Mouse (Mus musculus): ENCODE results near the gene Foxf1. TPM values are rescaled to one million over a fixed set of nuclear protein-coding genes. Genes with fewer than 3 reads are reported as not detected.
A peak's percentile ranks its signal among the peaks of the same experiment; 100 is the strongest.

Gene Foxf1
- polyA plus RNA-seq, 1 experiment: 194 TPM

DNA sequence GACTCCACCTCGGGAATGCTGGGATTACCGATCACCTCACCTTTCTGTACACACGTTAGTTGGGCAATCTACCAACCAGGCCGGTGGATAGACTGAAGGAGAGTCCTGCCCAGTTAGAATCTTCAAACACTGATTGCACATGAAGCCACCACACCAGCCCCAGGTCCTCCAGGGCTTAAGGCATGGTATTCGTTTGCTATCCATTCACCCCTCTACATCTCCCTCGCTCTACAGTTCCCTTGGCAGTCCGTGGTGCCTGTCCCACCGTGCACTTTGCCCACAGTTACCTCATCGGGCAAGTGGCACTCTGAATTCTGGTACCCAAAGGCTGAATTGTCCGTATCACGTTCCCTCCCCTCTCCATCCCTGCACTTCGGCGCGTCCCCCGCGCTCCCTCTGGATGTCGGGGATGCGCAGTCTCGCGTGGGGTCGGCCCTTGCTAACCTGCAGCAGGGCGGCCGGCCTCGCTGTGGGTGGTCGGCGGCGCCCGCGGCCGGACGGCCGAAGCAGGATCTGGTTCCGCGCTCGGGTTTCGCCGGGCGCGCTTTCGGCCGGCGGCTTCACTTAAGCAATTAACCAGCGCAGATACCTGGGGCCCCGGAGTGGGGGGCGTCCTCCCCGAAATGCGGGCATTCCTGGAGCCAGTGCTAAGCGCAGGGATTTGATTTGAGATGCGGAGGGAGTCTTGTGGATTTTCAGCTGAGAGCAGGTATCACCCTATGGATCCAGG lies 3.7 kb upstream of the Foxf1 start:
- TF ChIP-seq CTCF (IDR thresholded peaks at IDR 0.05; ENCODE audit: insufficient read depth, low read length) (no peak), POLR2A (IDR thresholded peaks at IDR 0.05; ENCODE audit: borderline replicate concordance, extremely low read depth, low read depth, low read length) (no peak)
- H3K4me1 ChIP-seq (ENCODE audit: control insufficient read depth, insufficient read depth, low read length): peaks cover 5% of the 10 kb centered on the region
- H3K4me3 ChIP-seq (replicated peaks; ENCODE audit: extremely low read depth, low read depth, low read length): peak overlapping the region; percentile 96
- WGBS: 5% methylated on average over 49 of the region's 49 CpGs
- no peak for DNase-seq

- H3K4me3 ChIP-seq (replicated peaks; ENCODE audit: extremely low read depth, low read depth, low read length): peak overlapping the region; percentile 96
- peaks cover 5% of the 10 kb centered on the region for H3K4me1 ChIP-seq (ENCODE audit: control insufficient read depth, insufficient read depth, low read length)
- DNase-seq: peak; percentile 15
- no peak for TF ChIP-seq POLR2A (IDR thresholded peaks at IDR 0.05; ENCODE audit: borderline replicate concordance, extremely low read depth, low read depth, low read length)
- TF ChIP-seq CTCF (IDR thresholded peaks at IDR 0.05; ENCODE audit: insufficient read depth, low read length): no peak
- WGBS: 16% methylated on average over 7 of the region's 7 CpGs
These were observed 2.8 kb upstream of the Foxf1 start for GRCm38 (mm10) chr8:121081398-121081797.

GRCm38 (mm10) chr8:121082218-121083092 lies 1.7 kb upstream of the Foxf1 start:
- DNase-seq: peak; percentile 26
- TF ChIP-seq POLR2A (IDR thresholded peaks at IDR 0.05; ENCODE audit: borderline replicate concordance, extremely low read depth, low read depth, low read length) (peak; percentile 84; the same call in 1 of the 2 replicates), CTCF (IDR thresholded peaks at IDR 0.05; ENCODE audit: insufficient read depth, low read length) (no peak)
- peak overlapping the region; percentile 96 for H3K4me3 ChIP-seq (replicated peaks; ENCODE audit: extremely low read depth, low read depth, low read length)
- H3K4me1 ChIP-seq (ENCODE audit: control insufficient read depth, insufficient read depth, low read length): peaks cover 4% of the 10 kb centered on the region
- 4% methylated on average over 57 of the region's 57 CpGs for WGBS

DNA sequence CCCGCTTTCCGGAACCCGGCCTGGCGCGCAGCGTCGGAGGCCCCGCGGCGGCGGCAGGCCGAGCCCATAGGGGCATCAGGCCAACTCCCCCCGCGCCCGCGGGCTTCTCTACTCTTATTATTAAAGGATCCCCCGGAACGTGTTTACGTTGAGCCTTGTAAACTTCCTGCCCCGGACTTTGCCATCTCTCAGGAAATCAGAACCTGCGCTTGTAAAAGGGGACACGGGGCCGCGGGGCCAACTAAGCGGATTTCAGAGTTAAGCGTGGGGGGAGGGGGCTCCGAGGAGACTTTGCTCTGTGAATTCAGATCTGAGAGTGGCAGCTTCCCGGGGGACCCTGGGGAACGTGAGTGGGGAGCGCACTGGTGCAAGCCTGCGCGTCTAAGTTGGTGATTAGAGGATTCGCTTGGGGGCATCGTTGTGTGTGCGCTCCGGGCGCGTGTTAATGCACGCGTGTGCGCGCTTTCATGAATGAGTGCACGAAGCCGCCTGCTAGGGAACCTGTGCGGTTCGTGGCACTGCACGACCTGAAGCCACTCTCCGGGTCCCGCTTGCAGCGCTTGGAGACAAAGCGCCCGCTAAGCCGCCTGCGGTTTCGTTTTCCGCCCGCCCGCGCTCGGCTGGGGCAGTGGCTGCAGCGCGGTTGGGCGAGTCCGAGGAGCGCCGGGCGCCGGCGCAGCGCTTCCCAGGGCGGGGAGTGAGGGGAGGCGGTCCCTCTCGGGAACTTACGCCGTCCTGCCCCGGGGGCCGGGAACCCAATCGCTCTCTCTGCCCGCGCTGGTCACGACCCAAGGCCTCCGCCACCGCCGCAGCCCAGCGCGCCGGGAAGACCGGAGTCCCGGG lies 872 bp upstream of the Foxf1 start:
- Histone ChIP-seq H3K4me1 (ENCODE audit: control insufficient read depth, insufficient read depth, low read length) (no peaks in the 10 kb centered on the region), H3K4me3 (replicated peaks; ENCODE audit: extremely low read depth, low read depth, low read length) (peak overlapping the region; percentile 96)
- 1% methylated on average over 89 of the region's 89 CpGs for WGBS
- peak; percentile 70 for DNase-seq
- TF ChIP-seq POLR2A (IDR thresholded peaks at IDR 0.05; ENCODE audit: borderline replicate concordance, extremely low read depth, low read depth, low read length) (peak; percentile 36; the same call in 1 of the 2 replicates), CTCF (IDR thresholded peaks at IDR 0.05; ENCODE audit: insufficient read depth, low read length) (no peak)

DNA sequence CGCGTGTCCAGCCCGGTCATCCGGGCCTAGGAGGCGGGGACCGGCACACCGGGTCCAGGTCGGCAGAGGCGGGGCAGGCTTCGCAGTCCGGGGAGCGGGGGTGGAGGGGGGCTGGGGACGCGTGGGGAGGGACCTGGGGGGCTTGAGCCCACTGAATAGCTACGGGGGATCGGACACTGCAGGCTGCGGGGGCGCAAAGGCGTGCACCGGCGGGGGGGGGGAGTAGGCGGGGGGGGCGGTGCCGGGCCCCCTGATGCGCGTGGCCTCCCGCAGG lies 313 bp upstream of the Foxf1 start:
- TF ChIP-seq POLR2A (IDR thresholded peaks at IDR 0.05; ENCODE audit: borderline replicate concordance, extremely low read depth, low read depth, low read length) (no peak), CTCF (IDR thresholded peaks at IDR 0.05; ENCODE audit: insufficient read depth, low read length) (no peak)
- H3K4me3 ChIP-seq (replicated peaks; ENCODE audit: extremely low read depth, low read depth, low read length): peak overlapping the region; percentile 96
- WGBS: 1% methylated on average over 15 of the region's 27 CpGs
- DNase-seq: no peak
- H3K4me1 ChIP-seq (ENCODE audit: control insufficient read depth, insufficient read depth, low read length): no peaks in the 10 kb centered on the region

- no peaks in the 10 kb centered on the region for H3K4me1 ChIP-seq (ENCODE audit: control insufficient read depth, insufficient read depth, low read length)
- H3K4me3 ChIP-seq (replicated peaks; ENCODE audit: extremely low read depth, low read depth, low read length): peak overlapping the region; percentile 96
- TF ChIP-seq CTCF (IDR thresholded peaks at IDR 0.05; ENCODE audit: insufficient read depth, low read length) (no peak), POLR2A (IDR thresholded peaks at IDR 0.05; ENCODE audit: borderline replicate concordance, extremely low read depth, low read depth, low read length) (no peak; the same call in 1 of the 2 replicates)
- peak; percentile 15 for DNase-seq
- 11% methylated on average over 30 of the region's 30 CpGs for WGBS
These were observed 825 bp downstream of the Foxf1 start for GRCm38 (mm10) chr8:121085011-121085410.

- peak overlapping the region; percentile 96 for H3K4me3 ChIP-seq (replicated peaks; ENCODE audit: extremely low read depth, low read depth, low read length)
- TF ChIP-seq POLR2A (IDR thresholded peaks at IDR 0.05; ENCODE audit: borderline replicate concordance, extremely low read depth, low read depth, low read length): no peak
- TF ChIP-seq CTCF (IDR thresholded peaks at IDR 0.05; ENCODE audit: insufficient read depth, low read length): no peak
- peak; percentile 12 for DNase-seq
- WGBS: 43% methylated on average over 3 of the region's 3 CpGs
- H3K4me1 ChIP-seq (ENCODE audit: control insufficient read depth, insufficient read depth, low read length): no peaks in the 10 kb centered on the region
These were observed 1.4 kb downstream of the Foxf1 start for GRCm38 (mm10) chr8:121085561-121085960.

- 20% methylated on average over 19 of the region's 19 CpGs for WGBS
- peak overlapping the region; percentile 96 for H3K4me3 ChIP-seq (replicated peaks; ENCODE audit: extremely low read depth, low read depth, low read length)
- H3K4me1 ChIP-seq (ENCODE audit: control insufficient read depth, insufficient read depth, low read length): 0 out of 2 replicates have a peak, but pooled peaks cover 5% of the 10 kb centered on the region
- DNase-seq: peak; percentile 36
- no peak for TF ChIP-seq CTCF (IDR thresholded peaks at IDR 0.05; ENCODE audit: insufficient read depth, low read length)
- peak; percentile 4; the same call in 1 of the 2 replicates for TF ChIP-seq POLR2A (IDR thresholded peaks at IDR 0.05; ENCODE audit: borderline replicate concordance, extremely low read depth, low read depth, low read length)
These were observed 2.1 kb downstream of the Foxf1 start for GRCm38 (mm10) chr8:121086004-121086900.

Measured in lung, adult 2 months (tissue).